Mouse (Mus musculus) cerebellum, adult 18-20 months (tissue): ENCODE measurements around the gene Ftsj3.
"Not testable (repeated sequence)": the region's sequence is repeated elsewhere in the genome, so short reads cannot be mapped to it uniquely, and the experiment has no call there.

Experiments
- DNase-seq, 2 experiments: peaks; one replicate each; pipeline ENCODE4 v3.0.0; 2021

The Ftsj3 gene

DNA sequence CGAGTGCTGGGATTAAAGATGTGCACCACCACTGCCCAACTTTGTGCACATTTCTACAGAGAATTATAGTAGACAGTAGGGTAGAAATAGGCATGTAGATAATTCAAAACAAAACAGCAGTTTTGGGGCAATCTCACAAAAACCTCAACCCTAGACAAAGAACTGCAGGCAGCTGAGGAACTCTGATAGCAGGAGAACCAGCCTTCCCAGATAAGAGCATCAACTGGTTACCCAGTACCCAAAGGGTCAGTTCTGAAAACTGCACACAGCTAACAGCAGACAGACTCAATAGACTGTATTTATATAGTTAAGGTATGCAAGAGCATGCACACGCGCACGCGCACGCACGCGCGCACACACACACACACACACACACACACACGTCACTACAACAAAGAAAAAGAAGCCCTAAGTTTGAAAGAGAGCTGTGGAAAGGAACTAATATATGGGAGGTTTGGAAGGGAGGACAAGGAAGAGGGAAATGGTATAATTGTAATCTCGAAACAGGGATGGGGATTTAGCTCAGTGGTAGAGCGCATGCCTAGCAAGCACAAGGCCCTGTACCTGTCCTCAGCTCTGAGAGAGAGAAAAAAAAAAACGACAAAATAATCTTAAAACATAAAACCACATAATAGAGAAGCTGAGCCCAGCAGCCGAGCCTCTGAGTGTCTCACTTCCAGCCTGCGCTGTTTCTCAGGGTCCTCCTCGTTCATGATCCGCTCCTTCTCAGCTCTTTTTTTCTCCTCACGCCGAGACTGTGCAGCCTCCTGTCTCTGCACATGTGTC lies 54.3 kb downstream of the Ftsj3 start:
- no peak for DNase-seq

DNA sequence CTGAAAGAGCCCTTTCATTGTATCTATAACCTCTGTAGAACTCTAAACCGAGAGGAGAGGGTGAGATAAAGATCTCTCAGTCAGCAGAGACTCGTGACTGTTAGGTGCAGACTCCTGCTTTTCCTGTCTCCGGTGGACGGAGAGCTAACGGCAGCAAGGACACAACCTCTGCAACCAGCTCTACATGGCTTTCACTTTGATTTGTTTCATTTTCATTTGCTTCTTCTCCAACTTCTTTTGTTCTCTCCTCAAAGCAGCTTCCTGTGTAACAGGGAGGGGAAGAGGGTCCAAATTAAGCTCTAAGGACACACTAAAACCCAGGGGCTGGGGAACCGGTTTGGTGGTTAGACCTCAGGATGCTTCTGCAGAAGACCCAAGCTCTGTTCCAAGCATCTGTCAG lies 55.1 kb downstream of the Ftsj3 start:
- no peak for DNase-seq

DNA sequence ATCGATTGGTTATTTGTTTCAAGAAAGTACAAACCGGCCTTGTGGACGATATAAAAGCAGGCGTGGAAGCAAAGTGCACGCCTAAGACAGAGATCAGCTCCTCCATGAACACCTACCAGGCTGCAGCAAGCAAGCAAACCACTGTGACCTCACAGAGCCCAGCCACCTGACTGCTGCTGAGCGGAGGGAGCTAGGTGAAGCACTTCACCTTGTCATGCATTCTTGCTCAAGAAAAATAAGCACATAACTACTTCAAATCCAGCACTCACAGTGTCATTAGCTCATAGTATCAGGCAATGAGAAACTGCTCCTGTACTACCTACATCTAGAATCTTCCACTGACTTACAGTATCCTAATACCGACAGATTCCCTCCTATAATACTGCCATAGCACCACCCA lies 55.9 kb downstream of the Ftsj3 start:
- DNase-seq: not testable (repeated sequence)
